Mouse (Mus musculus) megakaryocyte, adult 5-6 weeks (primary cell): ENCODE results near the gene Nanp. TPM values are rescaled to one million over a fixed set of nuclear protein-coding genes. Genes with fewer than 3 reads are reported as not detected.

Experiments
- ATAC-seq: 2 replicates; pipeline ENCODE4 v1.8.0; 2016; ENCODE audit warnings: mild to moderate bottlenecking, inconsistent platforms; ENCODE audit not compliant: poor library complexity, severe bottlenecking
- total RNA-seq, 2 experiments: library from RNA; stranded (forward) in 1 of 2; stranded (reverse) in 1 of 2; fragments of 153-499, 151-499 nt in 1 of 2; fragments of 221-1000, 200-1000 nt in 1 of 2; gene quantifications; 2 replicates each; pipeline versions ENCODE4 v1.2.3 to v1.2.4; 2015 to 2017

The Nanp gene
- total RNA-seq (2015) (17.3 and 18.7 TPM in 2 replicates), total RNA-seq (2017) (9.6 and 10.5 TPM in 2 replicates)

DNA sequence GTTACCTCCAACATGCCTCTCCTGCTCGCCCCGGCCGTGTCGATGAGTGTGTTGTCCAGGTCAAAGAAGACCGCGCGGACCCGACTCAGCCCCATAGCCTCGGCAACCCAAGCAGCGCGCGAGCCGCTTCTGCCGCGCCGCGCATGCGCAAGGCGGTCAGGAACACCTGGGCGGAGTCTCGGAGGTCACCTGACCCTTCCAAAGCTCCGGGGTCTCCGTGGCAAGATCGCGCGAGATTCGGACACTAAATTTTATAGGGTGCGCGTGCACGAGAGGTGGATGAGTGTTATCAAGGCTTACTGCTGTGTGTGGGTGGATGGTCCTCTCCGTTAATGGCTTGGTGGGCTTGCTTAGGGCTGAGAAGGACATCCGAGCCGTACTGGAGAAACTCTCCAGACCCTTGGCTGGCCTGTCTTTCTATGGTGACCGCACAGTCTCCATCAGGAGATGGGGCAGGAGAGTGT lies at the start of gene Nanp, which contains the start of gene Ninl:
TSS of gene Nanp (minus strand) at position 167 of the 464 bp plus-strand sequence.
TSS of gene Ninl (minus strand) at position 151 of the 464 bp plus-strand sequence.
- peak; percentile 80 for ATAC-seq

DNA sequence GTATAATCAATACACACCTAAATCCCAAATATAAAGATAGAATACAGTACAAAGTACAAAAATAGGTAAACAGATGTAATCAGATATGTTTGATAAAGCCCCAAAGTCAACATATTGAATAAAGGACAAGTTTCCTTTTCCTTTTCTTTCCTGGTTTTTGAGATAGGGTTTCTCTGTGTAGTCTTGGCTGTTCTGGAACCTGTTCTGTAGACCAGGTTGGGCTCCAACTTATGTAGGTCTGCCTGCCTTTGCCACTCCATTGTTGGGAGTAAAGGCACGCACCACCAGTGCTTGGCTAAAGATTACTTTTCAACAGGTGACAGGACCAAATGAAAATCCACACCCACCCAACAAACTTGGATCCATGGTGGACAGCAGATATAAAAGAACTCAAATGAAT lies 17.4 kb upstream of the Nanp start:
- no peak for ATAC-seq

DNA sequence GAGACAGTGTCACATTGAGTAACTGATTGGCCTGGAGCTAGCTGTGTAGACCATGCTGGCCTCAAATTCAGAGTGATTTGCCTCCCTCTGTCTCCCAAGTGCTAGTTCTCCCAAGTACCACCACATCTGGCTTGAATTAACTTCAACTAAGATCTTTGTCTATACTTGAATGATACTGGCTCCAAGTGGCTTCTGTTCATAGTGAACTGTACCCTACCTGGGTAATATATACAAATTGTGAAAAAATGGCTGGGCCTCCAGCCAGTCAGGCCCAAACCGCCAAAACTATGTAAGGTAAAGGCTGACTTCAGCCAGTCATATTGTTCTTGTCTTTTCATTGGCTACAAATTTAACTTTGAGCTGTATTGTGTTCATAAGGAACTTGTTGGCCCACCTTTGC lies 1.2 kb upstream of the Nanp start:
- ATAC-seq = no peak

DNA sequence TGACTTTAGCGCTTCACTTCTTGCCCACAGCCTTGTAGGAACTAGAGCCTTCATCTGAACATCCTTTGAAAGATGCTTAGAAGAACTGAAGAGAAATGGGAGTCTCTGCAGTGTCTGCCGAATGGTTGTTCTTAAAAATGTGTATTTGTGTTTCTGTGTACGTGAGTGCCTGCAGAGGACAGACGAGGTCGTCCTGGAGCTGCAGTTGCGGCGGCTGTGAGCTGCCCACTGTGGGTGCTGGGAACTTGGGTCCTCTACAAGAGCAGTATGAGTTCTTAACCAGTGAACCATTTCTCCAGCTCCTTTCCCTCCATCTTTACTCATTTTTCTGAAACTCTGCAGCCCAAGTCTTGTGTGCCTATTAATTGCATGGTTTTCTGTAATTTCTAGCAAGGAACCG lies 528 bp upstream of the Nanp start:
- ATAC-seq = peak; percentile 8

DNA sequence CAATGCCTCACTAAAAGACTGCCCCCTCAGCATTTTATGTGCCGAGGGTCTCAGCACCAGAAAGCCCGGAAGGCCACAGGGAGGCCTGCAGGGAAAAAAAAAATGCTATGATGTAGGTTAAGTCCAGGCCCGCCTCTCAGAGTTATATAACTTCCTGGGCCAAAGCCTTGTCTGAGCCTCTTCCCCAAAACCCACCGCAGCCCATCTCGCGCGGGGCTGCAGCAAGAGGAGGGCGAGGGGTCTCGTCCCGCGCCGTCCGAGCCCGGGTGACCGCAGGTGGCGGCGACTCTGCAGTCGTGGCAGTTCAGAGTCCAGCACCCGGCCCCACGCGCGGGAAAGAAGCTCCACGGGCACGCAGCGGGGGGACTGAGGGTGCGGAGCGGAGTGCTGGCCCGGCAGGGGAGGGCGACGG lies 381 bp downstream of the Nanp start:
- ATAC-seq = peak; percentile 54

DNA sequence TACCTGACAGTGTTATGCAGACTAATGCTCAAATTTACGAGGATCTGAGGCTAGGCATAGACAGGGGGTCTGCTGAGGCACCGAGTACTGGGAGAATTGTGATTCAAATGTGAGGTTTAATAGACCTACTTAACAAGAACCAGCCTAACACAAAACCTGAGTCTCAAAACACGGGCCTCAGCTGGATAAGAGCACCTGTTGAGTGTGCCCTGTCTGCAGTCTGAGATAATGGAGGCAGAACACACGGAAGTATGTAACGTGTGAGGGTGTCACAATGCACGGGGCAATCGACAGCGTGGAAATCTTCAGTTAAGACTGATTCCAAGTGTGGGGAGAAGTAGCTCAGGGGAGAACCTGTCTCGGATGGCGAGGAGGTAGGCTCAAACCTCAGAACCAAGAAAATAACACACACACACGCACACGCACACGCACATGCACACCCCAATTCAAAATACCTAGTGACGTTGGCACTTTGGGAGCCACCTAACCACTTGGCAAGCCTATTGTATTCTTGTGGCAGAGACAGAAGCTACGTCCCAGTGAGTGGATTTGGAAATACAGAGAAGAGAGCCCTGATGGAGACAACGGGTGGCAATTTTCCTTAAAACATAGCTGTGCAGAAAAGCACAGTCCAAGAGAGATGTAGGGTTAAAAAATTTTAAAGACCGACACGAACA lies 1.2 kb downstream of the Nanp start:
- ATAC-seq = peak; percentile 36

DNA sequence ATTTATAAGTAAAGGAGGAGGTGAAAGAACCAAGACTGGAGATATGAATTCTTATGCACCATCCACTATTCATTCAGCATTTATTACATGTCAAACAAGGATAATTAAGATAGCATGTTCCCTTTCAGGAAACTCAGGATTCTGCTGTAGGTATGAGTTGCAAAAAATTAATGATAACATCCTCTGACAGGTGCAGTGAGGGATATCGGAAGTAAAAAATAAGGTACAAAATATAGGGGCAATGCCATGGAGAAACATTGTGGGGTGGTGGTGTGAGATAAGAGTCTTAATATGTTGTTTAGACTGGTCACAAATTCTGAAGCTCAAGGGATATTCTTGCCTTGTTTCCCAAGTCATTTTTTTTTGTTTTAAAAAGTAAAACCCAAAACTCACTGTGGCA lies 1.9 kb downstream of the Nanp start:
- ATAC-seq = no peak

DNA sequence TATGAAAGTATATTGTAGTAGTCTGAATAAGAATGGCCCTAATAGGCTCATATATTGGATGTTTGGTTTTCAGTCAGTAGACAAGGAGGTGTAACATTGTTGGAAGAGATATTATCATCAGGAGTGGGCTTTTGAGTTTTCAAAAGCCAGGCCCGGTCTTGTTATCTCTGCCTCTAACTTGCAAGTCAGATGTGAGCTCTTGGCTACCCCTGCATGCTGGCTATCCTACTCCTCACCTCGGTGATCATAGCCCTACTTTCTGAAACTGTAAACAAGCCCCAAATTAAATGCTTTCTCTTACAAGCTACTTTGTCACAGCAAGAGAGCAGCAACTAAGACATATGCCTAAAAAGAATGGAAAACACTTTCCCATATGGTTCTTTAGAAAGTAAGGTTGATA lies 2.5 kb downstream of the Nanp start:
- ATAC-seq = no peak

DNA sequence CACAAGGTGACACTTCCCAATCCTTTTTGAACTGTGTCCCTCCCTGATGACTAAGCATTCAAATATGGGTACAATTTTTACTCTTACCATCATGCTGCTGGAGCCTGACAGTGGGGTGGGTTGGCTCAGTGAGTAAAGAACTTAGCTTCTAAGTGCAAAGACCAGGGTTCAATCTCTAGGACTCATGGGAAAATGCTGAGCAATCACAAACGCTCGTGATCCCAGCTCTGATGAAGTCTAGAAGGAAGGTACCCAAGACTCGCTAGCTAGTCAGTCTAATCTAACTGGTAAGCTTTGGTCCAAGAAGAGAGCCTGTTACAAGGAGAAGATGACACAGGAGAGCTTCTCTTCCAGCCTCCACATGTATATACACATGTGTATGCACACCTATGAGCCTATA lies 4.8 kb downstream of the Nanp start:
- no peak for ATAC-seq

DNA sequence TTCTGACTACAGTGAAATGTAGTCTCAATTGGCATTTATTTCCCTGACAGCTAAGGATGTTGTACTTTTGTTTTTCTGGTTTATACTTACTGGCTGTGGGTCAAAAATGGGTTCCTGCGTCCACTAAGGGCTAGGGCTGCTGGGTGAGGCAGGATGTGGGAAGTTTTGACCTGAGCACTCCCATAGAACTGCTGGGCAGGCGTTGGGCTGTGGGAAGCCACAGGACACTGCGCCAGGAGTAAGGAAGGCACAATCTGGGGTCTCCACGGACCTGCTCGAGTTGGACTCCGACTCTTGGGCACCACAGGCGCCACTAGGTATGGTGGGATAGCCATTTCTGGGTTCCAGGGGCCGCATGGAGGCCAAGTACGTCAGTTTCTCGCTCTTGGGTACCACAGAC lies 18.0 kb downstream of the Nanp start:
- ATAC-seq = no peak

DNA sequence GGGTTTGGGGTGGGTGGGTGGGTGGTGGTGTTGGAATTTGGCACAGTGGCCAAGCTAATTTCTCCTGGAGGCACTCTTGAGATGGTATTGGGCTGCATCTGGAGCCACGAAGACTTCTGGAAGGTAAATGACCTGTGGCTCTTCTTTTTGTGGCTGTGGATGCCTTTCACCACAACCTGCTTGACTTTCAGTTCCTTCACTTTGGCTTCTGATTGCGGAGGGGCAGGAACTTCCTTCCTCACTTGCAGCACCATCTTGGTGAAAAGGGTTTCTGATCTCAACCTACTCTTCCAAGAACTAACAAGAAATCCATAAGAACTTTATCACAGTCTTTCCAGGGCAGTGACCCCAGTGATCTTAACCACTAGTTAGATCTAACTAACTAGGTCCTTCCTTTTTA lies 23.9 kb downstream of the Nanp start:
- ATAC-seq = peak; percentile 60; the same call in 1 of the 2 replicates

DNA sequence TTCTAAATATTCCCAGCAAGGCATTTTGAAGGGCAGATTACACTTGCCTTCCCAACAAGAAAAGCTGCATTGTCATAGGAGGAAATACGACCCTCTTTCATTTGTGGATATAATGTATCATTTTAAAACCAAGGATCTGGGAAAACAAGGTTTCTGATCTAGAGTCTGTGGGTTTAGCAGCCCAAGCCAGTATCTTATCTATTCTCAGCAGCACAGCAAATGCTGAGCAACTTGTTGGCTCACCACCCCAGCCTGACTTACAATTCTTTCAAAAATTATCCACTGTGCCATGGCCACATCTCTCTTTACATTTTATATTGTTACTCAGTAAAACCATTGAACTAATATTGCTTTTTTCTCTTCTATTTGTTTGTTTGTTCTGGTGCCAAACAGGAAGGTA lies 27.9 kb downstream of the Nanp start:
- no peak for ATAC-seq

DNA sequence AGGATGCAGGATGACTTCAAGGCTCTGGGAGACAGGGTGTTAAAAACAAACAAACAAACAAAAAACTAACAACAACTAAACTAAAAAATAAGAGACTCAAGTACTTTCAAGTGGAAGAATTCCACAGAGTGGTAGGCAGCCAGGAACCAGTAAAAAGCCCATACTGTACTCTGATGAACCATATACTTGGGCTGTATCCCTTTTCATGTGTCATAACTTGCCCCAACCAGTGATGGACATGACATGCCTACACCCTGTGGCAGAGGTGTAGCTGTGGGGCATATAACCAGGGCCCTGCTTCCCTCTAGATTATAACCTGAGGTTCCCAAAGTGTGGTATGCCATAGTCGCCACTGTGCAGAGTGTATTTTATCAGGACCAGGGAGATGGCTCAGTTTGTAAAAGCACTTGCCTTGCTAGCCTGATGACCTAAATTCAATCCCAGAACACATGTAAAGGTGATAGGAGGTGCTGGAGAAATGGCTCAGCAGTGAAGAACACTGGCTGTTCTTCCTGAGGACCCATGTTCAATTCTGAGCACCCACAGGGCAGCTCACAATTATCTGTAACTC lies 29.6 kb downstream of the Nanp start:
- no peak for ATAC-seq

DNA sequence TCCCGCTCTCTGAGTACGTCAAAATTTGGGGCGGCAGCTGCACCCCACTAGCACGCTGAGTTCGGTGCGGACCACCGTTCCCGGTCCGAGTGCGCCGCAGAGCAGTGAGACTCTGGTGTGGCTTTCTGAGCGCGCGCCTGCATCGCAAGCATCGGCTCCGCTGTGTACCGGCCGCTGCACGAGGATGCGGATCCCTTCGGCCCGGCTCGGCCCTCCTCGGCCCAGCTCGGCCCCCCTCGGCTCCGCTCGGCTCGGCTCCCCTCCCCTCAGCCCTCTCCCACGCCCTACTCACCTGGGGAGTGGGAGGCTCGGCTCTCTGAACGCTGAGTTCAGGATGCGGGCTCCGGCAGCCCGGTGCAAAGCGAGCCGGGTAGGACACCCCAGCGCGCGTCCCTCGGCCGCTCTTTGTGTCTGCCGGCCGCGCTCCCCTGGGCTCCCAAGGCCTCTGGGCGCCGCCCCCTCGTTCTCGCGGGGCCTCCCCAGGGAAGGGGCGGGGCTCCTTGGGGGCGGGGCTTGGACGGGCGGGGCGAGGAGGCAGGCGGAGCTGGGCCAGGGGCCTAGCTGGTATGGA lies 30.2 kb downstream of the Nanp start:
- peak; percentile 55 for ATAC-seq

DNA sequence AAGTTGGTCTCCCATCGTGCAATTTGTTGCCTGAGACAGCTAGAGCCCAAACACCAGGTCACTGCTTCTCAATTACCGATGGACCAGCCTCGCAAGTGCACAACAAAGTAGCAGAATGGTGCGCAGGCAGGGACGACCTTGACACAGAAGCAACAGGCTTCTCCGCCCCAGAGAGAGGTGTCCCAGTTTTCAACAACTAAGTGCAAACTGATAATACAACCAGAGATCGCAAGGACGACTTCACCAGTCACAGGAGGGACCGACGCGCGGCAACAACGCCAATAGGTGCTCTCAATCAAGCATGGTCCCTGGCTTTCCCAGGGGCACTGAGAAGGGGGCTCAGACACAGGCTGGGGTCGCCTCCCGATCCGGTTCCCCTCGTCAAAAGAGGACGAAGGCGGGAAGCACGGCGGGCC lies 30.7 kb downstream of the Nanp start:
- 0 out of 2 replicates have a peak, but pooled peaks have one; percentile 5 for ATAC-seq

DNA sequence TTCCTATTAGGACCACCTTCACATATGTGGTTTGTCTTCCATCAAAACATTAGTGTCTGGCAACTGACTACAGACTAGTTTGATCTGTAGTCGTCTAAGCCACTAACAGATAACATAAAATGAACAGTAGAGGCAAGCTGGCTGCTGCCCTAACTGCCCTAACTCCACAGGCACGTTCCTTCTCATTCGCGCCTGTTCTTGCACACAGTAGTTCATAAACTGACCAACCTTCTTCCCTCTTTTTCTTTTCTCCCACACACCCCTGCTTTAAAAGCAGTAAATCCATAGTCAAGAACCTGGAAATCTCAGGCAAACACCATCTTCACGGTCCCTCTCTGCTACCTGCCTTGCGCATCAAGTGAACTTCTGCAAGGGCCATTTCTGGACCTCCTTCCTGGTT lies 31.2 kb downstream of the Nanp start:
- no peak for ATAC-seq

DNA sequence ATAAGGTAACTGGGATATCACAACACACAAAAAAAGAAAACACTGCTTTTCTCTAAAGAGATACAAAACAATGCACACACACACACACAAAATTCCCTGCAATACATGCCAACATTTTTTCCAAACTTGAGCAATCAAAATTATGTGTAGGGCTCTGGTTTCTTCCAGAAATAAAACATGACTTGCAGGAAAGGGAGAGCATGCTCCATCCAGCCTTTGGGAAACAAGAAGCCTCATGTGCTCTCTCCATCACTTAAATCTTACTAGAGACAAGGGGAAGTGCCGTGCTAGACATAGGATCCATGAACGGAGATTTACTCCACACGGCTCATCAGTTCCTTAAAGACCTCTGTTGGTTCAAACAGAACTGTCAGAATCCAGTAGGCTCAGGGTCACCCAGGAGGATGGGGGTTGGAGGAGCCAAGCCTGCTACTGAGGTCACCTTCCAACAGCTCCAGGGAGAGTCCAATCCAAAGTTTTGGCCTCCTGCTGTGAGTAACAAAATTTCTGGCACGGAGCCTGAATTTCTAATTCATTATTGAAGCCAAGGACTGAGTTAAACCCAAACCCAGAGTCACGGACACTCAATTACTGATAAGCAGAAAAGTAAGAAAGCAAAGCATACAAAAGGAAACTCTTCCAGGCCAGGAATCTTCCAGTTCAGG lies 32.8 kb downstream of the Nanp start:
- no peak for ATAC-seq

DNA sequence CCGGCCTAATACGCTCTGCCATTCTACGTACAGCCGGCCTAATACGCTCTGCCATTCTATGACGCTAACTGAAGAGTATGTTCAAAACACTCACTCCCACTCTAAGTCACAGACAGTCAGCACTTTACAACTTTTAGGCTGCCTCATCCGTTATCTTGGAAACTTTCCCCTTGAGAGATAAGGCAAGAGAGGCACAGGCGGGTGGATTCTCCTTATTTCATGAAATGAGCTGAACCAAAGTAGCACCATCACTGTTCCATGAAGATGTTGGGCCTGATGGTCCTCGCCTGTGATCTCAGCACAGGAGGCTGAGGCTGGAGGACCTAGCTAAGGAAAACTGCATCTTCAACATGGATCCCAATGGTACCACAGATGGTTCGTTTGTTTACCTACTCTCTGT lies 34.8 kb downstream of the Nanp start:
- ATAC-seq = no peak

DNA sequence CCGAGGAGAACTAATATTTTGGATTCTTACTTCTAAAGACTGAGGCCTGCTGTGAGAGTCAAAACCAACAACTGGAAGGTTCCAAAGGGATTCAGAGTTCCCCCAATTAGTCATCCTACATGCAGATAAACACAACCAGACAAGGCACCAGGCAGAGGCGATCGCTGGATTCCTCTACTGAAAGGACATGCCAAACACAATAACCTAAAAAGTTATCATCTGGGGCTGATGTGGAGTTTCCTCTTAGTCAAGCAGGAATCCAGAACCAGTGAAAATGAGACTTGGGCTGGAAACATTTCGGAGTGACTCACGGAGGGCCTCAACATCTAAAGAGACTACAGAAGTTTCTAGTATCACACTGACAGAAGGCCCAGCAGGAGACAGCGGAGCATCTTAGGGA lies 35.4 kb downstream of the Nanp start:
- no peak for ATAC-seq

DNA sequence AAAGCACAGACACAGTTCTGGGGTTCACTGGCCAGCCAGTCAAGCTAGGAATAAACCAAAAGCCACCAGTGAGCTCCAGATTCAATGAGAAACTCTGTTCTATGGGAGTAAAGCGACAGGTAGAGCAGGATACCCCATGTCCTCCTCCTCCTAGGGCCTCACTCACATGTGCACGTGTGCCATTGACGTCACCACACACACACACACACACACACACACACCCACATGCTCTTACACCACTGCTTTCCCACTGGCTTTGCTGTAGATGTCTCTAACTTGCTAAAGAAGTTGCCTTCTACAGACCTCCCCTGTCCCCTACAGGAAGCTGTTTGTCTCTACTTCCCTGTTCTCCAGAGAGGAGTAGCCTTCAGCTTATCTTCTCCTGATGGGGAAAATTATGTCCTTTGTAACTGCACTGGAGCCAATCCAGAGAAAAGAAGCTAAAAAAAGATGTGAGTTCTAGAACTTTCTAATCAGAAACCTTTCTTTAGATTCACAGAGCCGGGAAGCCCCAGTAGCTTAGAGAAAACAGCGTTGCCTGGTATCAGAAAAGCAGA lies 37.5 kb downstream of the Nanp start:
- ATAC-seq = no peak

DNA sequence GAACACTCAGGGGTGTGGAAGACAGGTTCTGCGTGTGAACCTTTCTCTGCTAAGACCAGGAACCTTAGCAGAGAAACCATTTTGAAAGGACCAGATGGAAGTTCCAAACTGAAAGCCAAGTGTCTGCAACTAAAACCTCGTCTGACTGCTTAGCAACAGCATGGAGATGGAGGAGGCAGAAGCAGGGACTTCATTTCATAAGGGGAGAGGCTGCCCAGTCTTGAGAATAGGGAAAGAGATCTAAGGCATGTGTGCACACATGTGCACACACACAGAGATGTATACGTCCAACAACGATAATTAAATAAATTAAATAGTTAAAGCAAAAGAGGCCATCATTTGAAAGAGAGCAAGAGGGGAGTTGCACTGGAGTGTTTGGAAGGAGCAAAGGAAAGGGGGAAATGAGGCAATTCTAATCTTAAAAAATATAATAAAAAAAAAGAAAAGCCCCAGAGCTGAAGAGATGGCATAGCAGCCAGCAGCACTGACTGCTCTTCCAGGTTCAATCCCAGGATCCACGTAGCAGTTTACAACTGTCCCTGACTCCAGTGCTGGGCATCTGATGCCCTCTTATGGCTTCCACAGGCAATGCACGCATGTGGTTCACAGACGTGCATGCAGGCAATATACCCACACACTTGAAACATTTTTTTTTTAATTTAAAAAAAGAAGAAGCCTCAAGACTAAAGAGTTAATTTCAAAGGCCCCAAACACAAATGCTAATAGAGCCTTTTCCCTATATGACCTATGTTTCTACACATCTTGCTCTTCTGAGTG lies 38.6 kb downstream of the Nanp start:
- peak; percentile 71 for ATAC-seq
